Mouse (Mus musculus): Measurements from ENCODE around the gene Tex44.

Tex44 gene

GRCm38 (mm10) chr1:86448272-86448671 lies 22.1 kb downstream of the Tex44 start:
- peak in 1 of 2 experiments; percentile 40 for DNase-seq

DNA sequence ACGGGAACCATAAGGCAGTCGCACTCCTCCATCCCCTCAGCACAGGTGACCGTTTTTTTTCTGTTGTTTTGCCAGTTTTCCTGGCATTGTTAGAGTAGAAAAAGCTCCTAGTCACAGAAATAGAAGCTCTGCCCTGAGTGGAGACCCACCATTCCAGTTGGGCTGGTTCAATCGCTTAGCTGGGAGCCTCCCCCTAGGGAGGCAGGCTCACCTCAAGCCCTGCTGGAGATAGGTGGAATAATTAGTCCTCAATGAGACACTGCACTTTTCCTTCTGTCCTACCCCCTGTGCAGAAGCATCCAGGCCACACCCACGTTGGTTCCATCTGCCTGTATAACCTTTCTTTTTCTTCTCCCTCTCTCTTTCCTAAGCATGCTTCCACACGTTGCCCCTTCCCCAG lies 23.8 kb downstream of the Tex44 start:
- DNase-seq: peak in 1 of 2 experiments; percentile 34

DNA sequence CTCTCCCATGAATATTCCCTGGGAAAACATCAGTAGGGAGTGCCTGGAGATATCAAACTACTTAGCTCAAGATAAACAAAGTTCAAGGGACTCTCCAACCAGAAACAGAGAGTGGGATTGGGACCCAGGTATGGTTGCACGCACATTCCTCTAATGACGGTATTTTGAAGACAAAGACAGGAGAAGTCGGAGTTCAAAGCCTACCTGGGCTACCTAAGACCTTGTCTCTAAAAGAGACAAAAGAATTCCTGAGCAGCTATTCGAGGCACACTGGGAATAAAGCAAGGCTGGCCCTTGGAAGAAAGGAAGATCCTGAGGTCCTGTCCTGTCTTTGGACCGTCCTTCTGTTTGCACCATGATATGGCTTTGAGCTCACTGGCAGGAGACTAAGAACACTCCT lies 26.6 kb downstream of the Tex44 start:
- DNase-seq: no peak

- no peak for DNase-seq
These were observed 30.9 kb downstream of the Tex44 start for GRCm38 (mm10) chr1:86456892-86457581.

- no peak for DNase-seq
These were observed 33.2 kb downstream of the Tex44 start for GRCm38 (mm10) chr1:86459371-86459770.

DNA sequence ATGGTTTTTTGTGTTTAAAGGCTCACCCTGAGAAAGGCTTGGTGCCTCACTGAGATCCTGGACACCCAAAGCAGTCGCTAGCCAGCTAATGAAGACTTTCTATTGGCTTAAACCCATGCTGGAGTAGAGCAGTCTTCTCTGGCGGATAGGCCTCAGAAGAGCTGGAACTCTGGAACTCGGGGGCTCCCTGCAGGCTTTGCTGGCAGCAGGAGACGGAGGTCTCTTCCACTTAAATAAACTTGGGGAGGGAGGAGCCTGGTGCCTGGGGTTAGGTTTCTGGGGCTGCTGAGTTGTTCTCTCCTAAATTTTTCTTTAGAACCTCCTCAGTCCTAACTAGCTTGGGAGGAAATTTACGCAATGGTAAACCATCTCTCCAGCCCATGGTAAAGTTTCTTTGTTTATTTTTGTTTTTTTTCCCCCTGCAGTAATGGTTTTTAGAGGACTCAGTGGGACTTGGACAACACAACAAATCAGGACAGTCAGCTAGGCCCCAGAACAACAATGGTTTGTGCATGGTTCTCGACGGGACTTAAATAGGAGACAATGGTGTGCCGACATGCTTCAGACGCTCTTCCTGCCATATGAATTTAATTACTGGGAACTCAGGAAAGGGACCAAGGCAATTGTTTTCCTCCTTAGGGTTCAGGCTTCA lies 38.2 kb downstream of the Tex44 start:
- DNase-seq: no peak

DNA sequence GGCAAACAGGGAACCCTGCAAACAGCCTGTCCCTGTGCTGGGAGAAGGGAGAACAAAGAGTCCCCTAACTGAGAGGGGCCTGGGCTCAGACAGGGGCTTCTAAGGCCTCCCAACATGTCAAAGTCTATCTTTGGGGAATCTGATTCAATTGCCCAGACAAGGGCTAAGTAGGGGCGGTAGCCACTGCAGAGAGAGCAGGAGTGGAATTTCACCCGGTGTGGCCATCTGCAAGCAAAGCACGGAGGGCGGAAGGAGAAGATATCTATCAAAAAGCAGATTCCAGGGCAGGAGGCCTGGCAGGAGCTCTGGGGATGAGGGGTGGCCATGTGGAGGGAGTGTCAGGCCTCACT lies 38.7 kb downstream of the Tex44 start:
- peak; percentile 44 to 60 for DNase-seq

DNA sequence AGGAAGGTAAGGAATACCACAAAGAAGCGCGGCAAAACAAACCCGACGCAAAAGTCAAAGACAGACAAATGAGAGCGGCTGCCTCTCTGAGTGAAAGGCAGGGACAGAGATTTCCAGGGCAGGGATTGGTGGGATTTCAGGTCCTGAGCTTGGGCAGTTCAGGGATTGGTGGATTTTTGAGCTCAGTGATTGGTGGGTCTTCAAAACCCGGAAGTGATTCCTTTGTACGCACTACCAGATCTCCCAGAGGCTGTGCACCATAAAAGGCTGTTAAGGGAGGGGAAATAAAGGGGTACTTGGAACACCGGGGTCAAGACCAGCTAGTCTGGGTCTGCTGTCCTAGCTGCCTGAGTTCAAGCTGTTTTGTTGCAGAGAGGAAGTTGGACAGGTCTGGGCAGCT lies 41.3 kb downstream of the Tex44 start:
- peak in 1 of 2 experiments; percentile 22 for DNase-seq

GRCm38 (mm10) chr1:86469876-86470275 lies 43.7 kb downstream of the Tex44 start:
- no peak for DNase-seq

- DNase-seq: peak; percentile 73 to 87
These were observed 44.5 kb downstream of the Tex44 start for GRCm38 (mm10) chr1:86470519-86471181.

DNA sequence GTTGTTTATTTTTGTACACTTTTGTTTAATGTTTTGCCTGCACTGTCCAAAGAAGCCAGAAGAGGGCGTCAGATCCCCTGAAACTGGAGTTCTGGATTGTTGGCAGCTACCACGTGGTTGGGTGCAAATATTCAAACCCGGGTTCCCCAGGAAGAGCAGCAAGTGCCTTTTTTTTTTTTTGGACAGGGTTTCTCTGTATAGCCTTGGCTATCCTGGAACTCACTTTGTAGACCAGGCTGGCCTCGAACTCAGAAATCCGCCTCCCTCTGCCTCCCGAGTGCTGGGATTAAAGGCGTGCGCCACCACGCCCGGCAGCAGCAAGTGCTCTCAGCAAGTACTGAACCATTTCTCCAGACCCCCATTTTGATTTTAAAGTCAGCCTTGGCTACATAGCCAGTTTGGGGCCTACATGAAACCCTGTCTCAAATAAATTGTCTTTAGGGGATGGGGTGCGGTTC lies 45.4 kb downstream of the Tex44 start:
- DNase-seq: peak; percentile 68 to 75

DNA sequence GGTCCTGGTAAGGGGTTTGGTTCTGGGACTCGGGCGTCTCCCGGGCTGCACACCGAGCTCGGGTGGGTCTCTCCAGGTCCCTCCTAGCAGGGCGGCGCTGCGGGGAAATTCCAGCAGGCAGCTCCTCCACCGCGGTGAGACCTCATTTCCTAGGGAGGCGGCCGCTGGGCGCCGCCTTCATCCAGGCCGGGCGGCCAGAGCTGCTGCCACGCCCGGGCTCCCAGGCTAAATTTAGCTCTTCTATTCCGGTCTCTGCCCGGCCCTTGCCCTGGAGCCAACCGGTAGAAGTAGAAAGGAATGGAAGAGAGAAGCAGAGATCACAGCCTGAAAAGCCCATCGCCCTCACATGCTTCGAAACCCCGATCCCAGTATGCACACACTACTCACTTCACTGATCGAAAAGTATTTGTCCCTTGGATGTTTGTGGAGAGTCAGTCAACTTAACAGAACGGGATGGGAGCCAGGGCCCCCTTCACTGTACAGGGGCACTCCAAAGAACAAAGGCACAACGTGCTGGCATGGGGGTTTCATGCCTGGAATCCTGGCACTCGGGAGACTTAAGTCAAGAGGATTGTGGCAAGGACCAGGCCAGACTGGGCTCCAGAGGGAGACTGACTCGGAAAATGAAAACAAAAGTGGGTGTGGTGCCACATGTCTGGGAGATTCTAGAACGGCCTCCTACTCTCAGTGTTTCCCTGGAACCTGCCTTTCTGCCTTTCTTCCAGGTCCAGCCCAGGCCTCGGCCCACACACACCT lies 46.2 kb downstream of the Tex44 start:
- peak; percentile 84 to 91 for DNase-seq

DNA sequence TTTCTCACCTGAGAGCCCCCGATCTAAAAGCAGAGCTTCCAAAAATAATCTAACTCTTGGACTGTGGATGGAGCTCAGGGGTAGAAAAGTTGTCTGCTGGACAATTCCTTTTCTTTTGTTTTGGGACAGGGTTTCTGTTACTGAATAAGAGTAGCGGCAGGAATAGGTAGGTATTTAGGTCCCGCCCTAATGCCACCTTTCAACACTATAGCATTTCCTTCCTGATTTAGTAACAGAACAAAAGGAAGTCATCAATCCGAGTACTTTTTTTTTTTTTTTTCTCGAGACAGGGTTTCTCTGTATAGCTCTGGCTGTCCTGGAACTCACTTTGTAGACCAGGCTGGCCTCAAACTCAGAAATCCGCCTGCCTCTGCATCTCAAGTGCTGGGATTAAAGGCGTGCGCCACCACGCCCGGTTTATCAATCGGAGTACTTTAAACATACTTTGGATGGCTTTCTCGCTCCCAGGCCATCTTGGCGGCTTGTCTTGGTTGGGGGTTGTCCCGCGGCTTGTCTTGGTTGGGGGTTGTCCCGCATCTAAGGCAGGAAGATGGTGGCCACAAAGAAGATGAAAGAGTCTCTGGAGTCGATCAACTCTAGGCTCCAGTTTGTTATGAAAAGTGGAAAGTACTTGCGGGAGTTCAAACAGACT lies 47.1 kb downstream of the Tex44 start:
- no peak for DNase-seq
